Mouse (Mus musculus): ENCODE data around the gene Wap.
A peak's percentile ranks its signal among the peaks of the same experiment; 100 is the strongest.
"Not testable (repeated sequence)": the region's sequence is repeated elsewhere in the genome, so short reads cannot be mapped to it uniquely, and the experiment has no call there.

Wap gene

DNA sequence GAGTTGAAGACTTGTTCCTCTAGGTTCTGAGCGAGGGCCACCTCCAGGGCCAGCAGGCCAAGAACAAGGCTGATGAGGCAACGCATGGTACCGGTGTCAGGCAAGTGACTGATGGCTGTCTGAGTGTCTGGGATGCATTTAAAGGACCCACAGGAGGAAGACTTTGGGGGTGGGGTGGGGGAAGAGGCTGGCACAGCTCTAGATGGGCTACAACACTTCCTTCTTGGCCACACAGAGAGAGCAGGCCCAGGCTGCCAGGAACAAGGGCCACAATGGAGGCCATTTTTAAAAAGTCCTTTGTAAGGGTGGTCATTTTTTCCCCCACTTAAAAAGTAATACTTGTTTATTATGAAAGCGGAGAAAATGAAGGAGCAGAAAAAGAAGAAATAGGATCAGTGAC is at the start of gene Wap:
Gene Wap, minus strand, starts transcription at position 101 of the 400 bp plus-strand sequence.
- DNase-seq, result no peak

DNA sequence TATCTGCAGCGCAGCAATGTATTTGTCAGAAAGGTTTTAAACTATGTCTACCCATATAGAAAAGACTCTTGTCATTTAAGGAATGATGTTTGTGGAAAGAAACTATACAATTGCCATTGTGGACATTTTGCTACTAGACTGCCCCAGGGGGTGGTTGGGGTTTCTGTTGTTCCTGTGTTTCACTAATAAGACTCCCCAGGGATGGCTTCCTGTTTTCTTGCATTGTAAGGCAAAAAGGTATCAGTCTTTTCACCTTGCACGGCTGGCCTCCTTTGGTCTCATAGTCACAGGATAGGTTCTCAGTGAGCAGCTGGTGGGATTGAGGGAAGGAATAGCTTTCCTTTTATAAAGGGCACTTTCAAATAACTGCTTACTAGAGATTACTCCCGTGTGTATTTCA is 46.3 kb upstream of the Wap start:
- DNase-seq, result no peak

DNA sequence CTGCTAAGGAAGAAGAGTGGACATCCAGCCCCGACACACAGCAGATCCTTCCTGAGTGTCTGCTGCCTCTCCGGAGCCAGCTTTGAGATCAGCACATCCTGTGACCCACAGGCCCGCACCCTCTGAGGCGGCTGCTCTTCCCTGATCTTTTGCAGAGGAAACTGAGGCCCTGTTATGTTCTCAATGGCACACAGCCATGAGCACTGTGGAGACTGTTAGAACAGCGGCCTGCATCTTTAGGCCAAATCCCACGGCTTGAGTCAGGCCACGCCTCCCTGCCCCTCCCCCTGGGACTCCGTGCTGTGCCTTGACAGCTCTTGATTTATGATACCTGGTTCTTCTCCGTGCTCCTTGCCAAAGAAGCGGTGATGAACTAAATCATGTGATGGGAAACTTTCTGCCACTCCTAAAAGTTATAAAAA is 42.0 kb upstream of the Wap start:
- DNase-seq, result peak; percentile 79 to 82

DNA sequence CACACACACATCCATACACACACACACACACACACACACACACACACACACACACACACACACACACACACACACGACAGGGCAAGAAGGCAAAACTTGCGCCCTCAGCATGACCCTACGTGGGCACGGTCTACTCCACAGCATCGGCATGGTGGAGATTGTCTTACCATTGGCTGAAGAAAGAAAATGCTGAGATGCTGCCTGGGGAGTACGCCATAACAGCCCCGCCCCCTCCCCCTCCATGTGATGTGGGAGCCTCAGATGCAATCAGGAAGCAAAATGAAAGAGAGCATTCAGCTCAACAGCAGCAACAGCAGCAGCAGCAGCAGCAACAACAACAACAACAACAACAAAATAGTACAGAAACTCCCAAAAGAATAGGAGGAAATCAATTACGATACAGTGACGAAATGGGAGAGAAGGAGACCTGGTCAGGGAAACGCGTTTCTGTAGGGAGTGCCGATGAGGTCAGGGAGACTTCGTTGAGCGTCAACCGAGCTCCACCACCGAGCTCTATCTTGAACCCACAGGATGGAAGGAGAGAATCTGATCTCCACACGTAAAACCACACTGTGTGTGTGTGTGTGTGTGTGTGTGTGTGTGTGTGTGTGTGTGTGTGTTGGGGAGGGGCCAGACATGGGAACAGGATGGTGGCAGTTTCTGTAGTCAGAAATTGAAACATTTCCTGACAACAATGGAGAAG is 41.4 kb upstream of the Wap start:
- DNase-seq, result no peak

DNA sequence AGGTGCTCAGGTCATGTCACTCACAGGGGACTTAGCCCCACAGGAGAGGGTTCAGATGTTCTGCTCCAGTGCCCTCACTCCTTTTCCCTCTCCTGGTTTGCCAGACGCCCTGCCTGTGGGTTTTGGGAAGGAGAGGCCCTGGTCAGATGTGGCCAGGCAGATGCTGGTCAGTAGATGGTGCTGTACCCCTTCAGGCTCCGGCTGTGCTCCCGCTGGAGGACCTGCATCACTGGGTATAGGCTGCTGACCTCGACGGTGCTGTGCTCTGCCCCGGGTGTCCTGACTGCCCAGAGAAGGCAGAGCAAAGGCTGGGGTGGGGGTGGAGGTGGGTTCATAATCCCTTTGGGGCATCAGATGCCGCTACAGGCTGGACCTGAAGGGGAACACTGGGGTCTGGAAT is 39.1 kb upstream of the Wap start:
- peak; percentile 36 to 55 for DNase-seq

DNA sequence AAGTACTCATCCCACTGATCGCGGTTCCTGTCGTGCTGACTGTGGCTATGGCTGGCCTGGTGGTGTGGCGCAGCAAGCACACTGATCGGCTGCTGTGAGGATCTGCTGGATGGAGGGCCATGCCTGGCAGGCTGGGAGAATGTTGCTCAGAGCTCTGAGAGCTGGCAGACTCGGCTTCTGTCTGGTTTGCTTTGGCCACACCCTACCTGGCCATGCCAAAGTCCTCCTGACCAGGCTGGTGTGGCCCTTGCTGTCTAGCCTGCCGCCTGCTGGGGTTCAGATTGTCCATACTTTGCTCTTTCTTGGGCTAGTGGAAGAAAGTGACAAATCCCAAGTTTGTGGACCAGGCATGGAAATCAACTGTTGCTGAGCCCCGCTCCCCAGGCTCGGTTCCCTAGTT is 38.2 kb upstream of the Wap start:
- DNase-seq, result peak in 1 of 2 experiments; percentile 55

DNA sequence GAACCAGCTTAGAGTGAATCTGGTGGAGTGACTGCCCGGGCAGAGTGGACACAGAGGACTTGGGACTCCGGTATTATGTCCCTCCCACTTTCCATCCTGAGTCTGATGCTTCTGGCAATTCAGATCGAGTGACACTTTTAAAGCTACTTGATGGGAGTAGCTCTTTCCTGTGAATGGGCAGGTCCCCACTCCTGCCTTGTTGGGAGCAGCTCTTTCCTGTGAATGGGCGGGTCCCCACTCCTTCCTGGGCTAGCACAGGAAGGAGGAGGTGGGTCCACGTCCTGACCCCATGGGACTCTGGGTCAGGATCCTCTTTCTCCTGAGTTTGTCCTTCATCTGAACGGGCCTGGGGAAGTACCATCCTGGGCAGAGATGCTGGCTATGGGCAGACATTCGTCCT is 37.0 kb upstream of the Wap start:
- peak; percentile 49 to 66 for DNase-seq

DNA sequence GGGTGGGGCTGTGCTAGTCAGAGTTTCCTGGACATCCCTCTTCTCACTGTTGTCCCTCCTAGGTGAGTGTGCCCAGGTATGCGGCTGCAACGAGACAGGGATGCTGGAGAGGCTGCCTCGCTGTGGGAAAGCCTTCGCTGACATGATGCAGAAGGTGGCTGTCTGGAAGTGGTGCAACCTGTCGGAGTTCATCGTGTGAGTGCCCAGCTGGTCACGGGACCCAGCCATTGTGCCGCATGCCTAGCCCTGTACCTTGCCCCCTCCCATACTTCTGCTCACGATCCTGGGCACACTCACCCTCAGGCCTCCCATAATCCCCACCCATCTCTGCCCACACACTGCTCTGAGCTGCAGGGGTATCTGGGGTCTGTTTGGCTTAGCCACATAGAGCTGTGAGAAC is 36.3 kb upstream of the Wap start:
- no peak for DNase-seq

DNA sequence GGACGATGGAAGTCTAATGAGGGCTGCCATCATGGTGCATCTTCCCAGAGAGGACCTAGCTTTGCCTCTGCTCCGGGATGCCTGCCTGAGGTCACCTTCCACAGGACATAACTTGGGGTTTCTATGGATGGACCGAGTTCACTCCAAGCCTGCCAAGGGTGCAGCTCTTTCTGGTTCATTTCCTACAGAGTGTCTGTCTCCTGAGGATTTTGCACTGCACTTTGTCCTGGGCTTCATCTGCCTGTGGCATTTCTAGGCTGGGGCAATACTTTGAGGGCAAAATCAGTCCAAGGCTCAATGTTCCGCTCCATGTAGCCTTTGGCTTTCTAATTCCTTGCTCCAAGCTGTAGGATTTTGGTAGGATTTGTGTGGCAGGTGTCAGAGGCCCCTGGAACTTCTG is 32.4 kb upstream of the Wap start:
- peak; percentile 69 to 77 for DNase-seq

DNA sequence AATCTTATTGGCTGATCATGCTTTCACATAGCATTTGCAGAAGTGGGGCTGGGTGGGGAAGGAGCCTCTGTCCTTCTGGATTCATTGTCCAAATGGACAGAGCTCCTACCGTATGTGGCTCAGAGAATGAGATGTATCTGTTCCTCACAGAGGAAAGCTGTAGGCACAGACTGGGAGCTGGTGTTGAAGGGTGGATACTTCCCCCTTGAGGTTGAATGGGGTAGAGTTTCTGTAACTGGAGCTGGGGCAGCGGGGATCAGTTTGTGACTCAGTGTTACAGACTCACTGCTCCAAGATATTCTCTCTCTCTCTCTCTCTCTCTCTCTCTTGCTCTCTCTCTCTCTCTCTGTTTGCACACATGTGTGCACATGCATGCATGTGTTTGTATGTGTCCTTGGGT is 31.6 kb upstream of the Wap start:
- no peak for DNase-seq

DNA sequence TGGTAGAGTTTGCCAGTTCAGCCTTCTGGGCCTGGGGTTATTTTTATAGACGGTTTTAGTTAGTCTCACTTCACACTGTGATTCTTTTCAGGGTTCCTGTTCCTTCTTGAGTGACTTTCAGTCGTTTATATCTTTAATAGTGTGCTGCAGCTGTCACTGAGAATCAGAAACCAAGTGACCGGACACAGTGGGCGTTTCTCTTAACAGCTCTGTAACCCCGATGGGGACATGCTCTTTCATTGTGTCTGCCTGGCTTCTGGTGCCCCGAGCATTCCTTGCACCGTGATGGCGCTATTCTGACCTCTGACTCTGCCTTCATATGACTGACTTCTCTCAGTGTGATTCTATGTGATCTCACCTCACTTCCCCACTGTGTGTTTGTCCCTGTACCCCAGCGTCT is 30.6 kb upstream of the Wap start:
- no peak for DNase-seq

DNA sequence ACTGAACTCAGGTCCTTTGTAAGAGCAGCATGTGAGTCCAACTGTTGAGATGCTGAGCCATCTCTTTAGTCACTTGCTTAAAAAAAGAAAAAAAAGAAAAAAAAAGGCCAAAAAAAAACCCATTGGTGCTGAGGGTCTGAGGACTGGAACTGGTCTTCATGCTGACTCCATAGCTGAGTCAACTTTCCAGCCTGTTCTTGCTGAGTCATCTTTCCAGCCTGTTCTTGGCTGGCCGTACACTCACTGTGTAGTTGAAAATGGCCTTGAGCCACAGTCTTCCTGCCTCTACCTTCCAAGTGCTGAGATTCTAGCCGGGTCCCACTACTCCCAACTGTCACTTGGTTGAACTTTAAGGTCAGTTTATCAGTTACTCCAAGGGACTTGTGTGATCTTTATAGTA is 28.2 kb upstream of the Wap start:
- DNase-seq, result no peak

DNA sequence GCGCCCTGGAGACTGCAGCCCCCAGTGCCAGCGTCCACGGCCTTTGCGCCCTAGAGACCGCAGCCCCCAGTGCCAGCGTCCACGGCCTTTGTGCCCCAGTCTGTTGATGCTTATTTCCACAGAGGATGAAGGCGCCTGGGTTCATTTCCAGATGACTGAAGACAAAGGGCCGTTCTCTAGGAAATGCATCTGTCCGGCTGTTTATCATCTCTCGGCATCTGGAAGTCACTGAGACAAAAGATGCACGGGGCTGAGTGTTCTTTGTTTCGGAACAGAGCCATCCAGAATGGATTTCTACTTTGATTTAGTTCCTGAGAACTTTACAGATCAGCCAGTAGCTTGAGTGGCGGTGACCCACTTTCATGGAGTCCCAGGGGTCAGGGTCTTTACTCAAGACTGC is 22.8 kb upstream of the Wap start:
- no peak for DNase-seq

DNA sequence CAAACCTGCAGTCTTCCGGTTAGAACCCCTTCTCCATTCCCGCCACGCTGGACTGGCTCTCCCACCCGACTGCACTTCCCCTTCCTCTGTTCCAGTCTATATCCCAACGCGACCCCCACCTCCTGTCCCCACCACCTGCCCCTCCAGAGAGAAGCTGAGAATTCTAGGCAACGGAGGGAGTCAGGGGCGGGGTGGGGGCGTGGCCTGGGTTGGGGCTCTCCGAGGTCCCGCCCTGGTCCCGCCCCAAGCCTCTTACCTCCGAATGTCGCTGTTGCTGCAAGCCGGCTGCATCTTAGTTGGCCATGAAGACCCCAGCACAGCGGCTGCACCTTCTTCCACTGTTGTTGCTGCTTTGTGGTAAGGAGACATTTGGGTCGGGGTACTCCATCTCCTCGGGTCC is 19.8 kb upstream of the Wap start, which contains the start of gene Ramp3:
Gene Ramp3, plus strand, starts transcription at position 251 of the 400 bp plus-strand sequence.
- DNase-seq, result peak; percentile 23 to 33

DNA sequence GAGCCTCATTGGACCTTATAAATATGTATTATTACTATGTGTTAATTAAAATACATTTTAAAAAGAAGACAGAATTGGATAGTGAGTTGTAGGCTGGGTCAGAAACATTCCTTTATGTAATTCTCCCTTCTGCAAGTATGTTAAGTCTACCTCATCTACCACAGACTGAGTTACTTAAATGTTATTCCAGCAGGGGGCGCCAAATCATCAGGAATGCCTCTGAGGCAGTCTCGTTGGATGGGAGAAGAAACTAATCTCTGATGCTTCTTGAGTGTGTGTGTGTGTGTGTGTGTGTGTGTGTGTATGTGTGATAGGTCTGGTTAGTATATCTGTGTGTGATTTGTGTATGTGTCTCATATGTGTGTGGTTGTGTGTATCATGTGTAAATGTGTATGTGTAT is 16.5 kb upstream of the Wap start:
- peak; percentile 60 to 87 for DNase-seq

DNA sequence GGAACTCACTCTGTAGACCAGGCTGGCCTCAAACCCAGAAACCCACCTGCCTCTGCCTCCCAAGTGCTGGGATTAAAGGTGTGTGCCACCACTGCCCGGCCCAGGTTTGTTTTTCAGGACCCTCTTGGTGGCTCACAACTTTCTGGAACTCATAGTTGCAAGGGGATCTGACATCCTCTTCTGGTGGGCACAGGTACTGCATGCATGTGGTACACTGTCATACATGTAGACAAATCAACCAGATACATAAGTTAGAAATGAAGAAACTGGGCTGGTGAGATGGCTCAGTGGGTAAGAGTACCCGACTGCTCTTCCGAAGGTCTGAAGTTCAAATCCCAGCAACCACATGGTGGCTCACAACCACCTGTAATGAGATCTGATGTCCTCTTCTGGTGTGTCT is 14.5 kb upstream of the Wap start:
- DNase-seq, result not testable (repeated sequence)

DNA sequence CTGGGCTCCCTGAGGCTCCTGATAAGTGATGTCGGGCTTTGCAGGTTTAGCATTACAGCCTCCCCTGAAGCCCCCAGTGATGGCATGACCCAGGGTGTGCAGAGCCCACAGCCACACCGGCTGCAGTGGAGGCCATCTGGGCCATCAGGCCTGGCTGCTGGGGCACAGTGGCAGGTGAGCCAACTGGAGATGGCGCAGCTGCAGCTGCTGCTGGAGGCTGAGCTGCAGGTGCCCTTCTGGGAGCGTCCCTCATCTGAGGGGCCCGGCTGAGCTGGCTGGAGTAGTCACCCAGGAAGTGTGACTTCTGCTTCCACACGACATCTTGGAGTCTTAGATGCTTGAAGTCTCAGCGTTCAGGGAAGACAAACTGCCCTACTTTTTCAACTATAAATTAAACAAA is 12.1 kb upstream of the Wap start:
- no peak for DNase-seq

DNA sequence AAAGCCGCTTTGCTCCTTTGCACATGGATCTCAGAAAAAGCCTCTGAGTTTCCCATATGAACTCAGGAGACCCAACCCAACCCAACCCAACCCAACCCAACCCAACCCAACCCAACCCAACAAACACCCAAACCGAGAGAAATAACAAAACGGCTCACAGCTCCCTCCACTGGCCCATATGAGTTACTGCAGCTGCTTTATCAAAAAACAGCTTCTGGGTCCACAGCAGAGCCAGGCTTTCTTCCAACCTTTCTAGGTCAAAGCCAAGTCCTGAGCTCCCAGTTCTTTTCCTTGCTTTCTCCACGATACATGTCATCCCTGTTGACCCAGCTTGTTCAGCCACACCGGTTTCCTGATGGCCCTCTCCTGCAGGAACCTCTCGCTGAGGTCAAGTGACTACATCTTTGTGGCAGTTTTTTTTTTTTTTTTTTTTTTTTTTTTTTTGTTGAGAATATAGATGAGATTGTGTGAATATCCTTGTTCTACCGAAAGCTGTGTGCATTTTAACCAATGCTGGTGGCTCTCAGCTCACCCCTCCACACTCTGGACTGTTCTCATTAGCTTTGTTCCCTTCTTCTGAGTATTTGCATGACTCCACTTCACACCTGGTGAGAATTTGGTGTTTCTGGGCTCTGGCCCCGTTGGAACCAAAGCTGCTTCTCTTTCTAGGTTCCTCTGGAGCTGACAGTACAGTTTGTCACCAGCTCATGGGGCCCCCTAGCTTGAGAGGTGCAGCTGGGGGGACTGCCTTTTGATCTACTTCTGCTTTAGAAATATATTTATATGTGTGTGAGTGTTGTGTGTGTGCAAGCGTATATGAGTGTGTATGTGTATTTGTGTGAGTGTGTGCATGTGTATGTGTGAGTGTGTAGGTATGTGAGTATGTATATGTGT is 9.6 kb upstream of the Wap start:
- no peak for DNase-seq

DNA sequence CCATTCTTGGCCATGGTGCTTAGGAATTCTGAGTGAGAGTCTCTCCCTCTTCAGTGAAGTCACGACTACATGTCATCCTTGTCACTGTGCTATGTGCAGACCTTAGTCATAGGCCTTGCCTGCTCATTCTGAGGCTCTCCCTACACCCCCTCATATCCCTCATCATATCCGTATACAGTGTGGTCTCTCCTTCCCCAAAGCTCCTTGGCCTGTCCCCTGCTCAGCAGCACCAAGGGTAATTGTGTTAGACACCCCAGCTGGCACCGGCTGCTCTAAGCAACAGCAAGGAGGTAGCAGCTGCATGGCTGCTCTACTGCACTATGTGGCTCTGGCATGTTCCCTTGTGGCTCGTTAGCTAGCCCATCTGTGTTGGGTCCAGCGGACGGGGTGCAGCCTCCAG is 6.1 kb upstream of the Wap start:
- no peak for DNase-seq

DNA sequence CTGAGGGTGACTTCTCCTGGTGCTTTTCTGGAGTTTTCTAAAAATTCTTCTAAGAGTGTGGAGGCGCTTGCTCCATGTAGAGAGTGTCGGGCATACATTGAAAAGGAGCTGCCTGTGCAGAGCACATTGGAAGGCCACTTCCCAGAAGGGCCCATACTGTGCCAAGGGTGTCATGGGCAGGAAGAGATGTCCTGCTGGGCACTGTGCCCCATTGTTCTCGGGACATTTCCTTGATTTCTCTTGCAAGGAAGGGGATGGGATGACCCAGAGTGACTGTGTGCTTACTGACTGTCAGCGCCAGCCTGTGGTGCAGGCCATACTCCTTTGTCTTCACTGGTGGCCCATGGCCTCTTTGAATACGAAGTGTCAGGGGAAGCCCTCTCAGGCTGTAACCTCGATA is 635 bp upstream of the Wap start:
- DNase-seq, result no peak

DNA sequence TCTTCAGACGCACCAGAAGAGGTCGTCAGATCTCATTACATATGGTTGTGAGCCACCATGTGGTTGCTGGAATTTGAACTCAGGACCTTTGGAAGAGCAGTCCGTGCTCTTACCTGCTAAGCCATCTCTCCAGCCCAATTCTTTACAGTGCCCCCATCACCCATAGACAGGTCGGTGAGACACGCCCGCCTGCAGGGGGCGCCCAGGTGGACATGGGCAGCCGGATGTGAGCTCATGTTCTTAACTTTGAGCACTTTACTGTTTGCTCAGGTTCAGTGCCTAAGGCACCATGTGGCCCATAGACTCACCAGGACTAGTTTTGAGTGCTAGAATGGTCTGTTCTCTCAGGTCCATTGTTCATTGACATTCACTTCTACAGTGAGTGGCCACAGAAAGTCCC is 2.3 kb downstream of the Wap start:
- no peak for DNase-seq

DNA sequence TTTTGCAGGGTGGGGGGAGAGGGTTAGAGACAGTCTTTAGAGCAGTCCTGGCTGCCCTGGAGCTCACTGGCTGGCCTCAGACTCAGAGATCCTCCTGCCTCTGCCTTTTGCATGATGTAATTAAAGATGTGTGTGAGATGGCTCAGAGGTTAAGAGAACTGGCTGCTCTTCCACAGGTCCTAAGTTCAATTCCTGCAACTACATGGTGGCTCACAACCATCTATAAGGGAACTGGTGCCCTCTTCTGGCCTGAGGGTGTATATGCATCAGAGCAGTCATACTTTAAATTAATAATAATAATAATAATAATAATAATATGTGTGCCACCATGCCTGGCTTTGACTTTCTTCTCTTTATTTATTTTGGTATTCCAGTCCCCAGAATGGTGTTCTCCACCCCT is 8.8 kb downstream of the Wap start:
- DNase-seq, result no peak

DNA sequence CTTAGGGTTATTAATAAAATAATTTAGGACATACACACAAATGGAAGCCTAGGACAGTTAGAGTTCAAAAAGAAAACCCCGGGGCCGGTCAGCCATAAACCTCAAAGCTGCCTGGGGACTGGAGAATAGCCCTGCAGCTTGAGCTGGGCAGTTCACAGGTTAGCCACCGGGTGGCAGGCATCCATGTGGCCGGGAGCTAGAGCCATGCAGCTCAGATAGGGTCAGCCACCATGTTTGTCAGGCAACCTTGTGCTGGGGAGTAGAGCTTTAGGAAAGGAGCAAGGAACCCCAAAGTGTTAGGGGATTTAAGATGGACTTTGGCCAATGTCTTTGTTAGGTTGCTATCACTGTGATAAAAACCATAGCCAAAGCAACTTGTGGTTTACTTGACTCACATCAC is 9.9 kb downstream of the Wap start:
- peak in 1 of 2 experiments; percentile 53 for DNase-seq

DNA sequence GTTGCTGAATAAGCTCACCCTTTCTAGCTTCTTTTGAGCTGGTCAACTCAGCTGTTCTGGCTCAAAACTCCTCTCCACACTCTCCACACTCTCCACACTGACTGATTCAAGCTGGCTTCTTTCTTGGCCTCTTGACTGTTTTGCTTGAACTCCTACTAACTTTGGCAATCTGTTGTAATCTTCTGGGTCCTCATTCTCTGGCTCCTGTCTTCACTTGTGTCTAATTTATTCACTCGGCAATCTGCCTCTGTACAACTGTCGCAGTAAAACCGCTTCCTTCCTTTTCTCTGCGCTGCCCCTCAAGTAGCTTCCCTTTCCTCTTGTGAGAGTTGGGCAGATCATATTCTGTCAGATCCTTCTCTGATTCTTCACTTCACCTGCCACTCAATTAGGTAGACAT is 10.7 kb downstream of the Wap start:
- DNase-seq, result no peak
